Mouse (Mus musculus): ENCODE measurements at regions not wholly inside any gene's neighbourhood (a gene's known extent, or its start where the extent isn't known, plus 50 kb on each side); places are given as distances from the start of the nearest gene placed in this dataset.

DNA sequence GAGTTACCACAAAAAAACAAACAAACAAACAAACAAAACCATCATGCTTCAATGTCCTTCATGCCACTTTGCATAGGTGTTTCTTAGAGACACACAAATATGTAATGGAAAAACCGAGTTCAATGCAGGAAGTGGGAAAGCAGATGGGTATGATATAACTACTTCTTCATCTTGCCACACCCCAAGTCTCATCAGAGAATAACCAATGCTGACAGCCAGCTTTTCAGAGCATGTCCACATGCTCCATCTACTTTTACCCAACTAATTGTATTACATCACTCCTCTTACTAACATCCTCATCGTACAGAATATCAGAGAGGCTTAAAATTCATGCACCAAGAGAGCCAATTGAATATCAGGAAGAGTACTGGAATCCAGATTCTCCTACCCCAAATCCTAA lies 301.6 kb downstream of the Lmo4 start:
- Histone ChIP-seq H3K36me3 (ENCODE audit: control insufficient read depth, insufficient read depth) (no peaks in the 10 kb centered on the region), H3K4me1 (replicated peaks; ENCODE audit: control insufficient read depth, insufficient read depth, low read length) (no peaks in the 10 kb centered on the region), H3K9ac (replicated peaks; ENCODE audit: low read depth, low read length) (no peak overlapping the region), H3K27me3 (replicated peaks; ENCODE audit: control insufficient read depth, insufficient read depth, low read length) (no peaks in the 10 kb centered on the region), H3K4me3 (replicated peaks; ENCODE audit: low read length) (no peak overlapping the region), H3K27ac (ENCODE audit: low read length) (no peak overlapping the region), H3K9me3 (ENCODE audit: control insufficient read depth, low read length) (no peaks in the 10 kb centered on the region), H3K4me2 (ENCODE audit: low read length) (no peak overlapping the region)
- no peak for ATAC-seq
- 88% methylated on average over 2 of the region's 2 CpGs for WGBS

DNA sequence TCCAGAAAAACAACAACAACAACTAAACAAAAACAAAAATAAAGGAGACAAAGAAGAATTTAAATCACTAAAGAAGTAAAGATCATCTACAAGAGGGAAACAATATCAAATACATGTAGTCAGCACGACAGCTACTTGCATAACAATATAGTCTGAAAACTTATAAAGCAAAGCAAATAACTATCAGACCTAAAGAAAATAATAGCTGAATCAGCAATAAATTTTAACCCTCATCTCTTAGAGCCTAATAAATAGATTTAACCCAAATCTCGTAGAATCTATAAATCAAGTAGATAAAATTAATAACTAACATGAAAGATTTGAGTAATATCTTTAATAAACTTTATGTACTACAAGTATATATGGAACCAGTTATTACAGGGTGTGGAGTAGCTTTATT lies 324.2 kb downstream of the Lmo4 start:
- no peak overlapping the region for H3K9ac ChIP-seq (replicated peaks; ENCODE audit: low read depth, low read length)
- no peak overlapping the region for H3K4me2 ChIP-seq (ENCODE audit: low read length)
- H3K4me3 ChIP-seq (replicated peaks; ENCODE audit: low read length) = no peak overlapping the region
- no peaks in the 10 kb centered on the region for H3K36me3 ChIP-seq (ENCODE audit: control insufficient read depth, insufficient read depth)
- no peaks in the 10 kb centered on the region for H3K4me1 ChIP-seq (replicated peaks; ENCODE audit: control insufficient read depth, insufficient read depth, low read length)
- no peaks in the 10 kb centered on the region for H3K9me3 ChIP-seq (ENCODE audit: control insufficient read depth, low read length)
- H3K27ac ChIP-seq (ENCODE audit: low read length) = no peak overlapping the region
- 89% methylated on average over 2 of the region's 2 CpGs for WGBS
- ATAC-seq = no peak
- no peaks in the 10 kb centered on the region for H3K27me3 ChIP-seq (replicated peaks; ENCODE audit: control insufficient read depth, insufficient read depth, low read length)

DNA sequence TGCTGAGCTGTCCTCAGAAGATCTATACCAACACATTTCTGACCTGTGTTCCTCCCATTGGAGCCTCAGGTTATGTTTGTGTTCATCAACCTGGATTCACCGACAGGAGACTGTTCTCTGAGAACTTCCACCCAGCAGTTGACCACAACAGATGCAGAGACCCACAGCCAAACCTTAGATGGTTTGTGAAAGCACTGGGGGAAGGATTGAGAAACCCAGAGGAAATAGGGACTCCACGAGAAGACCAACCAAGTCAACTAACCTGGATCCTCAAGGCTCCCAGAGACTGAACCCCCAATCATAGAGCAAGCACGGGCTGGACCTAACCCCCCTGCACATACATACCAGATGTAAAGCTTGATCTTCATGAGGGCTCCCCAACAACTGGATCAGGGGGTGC lies 331.1 kb downstream of the Lmo4 start:
- no peaks in the 10 kb centered on the region for H3K4me1 ChIP-seq (replicated peaks; ENCODE audit: control insufficient read depth, insufficient read depth, low read length)
- H3K4me3 ChIP-seq (replicated peaks; ENCODE audit: low read length) = no peak overlapping the region
- H3K27ac ChIP-seq (ENCODE audit: low read length) = no peak overlapping the region
- H3K4me2 ChIP-seq (ENCODE audit: low read length) = no peak overlapping the region
- H3K36me3 ChIP-seq (ENCODE audit: control insufficient read depth, insufficient read depth) = no peaks in the 10 kb centered on the region
- ATAC-seq = no peak
- no peaks in the 10 kb centered on the region for H3K27me3 ChIP-seq (replicated peaks; ENCODE audit: control insufficient read depth, insufficient read depth, low read length)
- H3K9me3 ChIP-seq (ENCODE audit: control insufficient read depth, low read length) = no peaks in the 10 kb centered on the region
- 94% methylated on average over 3 of the region's 3 CpGs for WGBS
- no peak overlapping the region for H3K9ac ChIP-seq (replicated peaks; ENCODE audit: low read depth, low read length)

DNA sequence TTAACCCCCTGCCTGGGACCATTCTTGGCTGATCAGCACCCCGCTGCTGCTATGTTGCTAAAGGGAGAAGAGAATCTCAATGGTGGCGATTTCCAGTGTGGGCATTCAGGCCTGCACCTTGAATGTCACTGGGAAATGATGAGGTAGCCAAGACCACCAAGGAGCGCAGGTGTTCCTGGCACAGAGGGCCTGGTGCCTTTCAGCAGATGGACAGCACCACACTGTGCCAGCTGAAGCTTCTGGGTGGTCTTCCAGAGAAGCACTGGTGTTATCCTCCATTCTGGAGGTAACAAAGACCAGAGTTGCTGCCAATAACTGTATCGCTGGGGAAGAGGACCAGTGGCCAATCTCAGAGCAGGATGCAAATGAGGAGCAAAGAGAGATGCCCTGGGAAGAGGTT lies 338.5 kb downstream of the Lmo4 start:
- WGBS = 49% methylated on average over 4 of the region's 4 CpGs
- no peak overlapping the region for H3K4me2 ChIP-seq (ENCODE audit: low read length)
- no peak for ATAC-seq

DNA sequence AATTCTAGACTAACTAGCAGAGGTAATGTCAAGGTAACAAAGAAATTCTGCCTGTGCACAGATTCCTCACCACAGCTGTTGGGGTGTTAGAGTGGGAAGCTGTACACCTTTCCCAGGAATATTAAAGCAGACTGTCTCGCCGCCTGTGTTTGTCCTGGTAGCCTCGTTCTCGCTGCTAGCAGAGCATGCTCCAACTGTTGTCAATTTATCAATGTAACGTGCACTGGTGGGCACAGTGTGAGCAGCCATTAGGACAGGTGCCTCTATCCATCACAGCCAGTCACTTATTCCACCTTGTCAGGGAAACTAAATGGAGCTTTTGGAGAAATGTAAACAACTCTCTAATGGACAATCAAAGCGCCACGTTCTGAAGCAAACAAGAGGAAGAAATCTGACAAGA lies 339.4 kb downstream of the Lmo4 start:
- peaks cover 6% of the 10 kb centered on the region; the same call in 1 of the 2 replicates for H3K4me1 ChIP-seq (replicated peaks; ENCODE audit: control insufficient read depth, insufficient read depth, low read length)
- no peak for ATAC-seq
- no peak overlapping the region for H3K4me3 ChIP-seq (replicated peaks; ENCODE audit: low read length)
- H3K4me2 ChIP-seq (ENCODE audit: low read length) = no peak overlapping the region
- no peaks in the 10 kb centered on the region for H3K36me3 ChIP-seq (ENCODE audit: control insufficient read depth, insufficient read depth)
- no peak overlapping the region for H3K9ac ChIP-seq (replicated peaks; ENCODE audit: low read depth, low read length)
- H3K27ac ChIP-seq (ENCODE audit: low read length) = no peak overlapping the region
- 64% methylated on average over 7 of the region's 7 CpGs for WGBS
- H3K9me3 ChIP-seq (ENCODE audit: control insufficient read depth, low read length) = no peaks in the 10 kb centered on the region
- no peaks in the 10 kb centered on the region for H3K27me3 ChIP-seq (replicated peaks; ENCODE audit: control insufficient read depth, insufficient read depth, low read length)

More for the DNA sequence above, 338.5 kb downstream of the Lmo4 start:
- Histone ChIP-seq H3K4me3 (replicated peaks; ENCODE audit: low read length) (no peak overlapping the region), H3K27ac (ENCODE audit: low read length) (no peak overlapping the region), H3K36me3 (ENCODE audit: control insufficient read depth, insufficient read depth) (no peaks in the 10 kb centered on the region), H3K9me3 (ENCODE audit: control insufficient read depth, low read length) (no peaks in the 10 kb centered on the region), H3K4me1 (replicated peaks; ENCODE audit: control insufficient read depth, insufficient read depth, low read length) (peaks cover 6% of the 10 kb centered on the region; the same call in 1 of the 2 replicates), H3K27me3 (replicated peaks; ENCODE audit: control insufficient read depth, insufficient read depth, low read length) (no peaks in the 10 kb centered on the region), H3K9ac (replicated peaks; ENCODE audit: low read depth, low read length) (no peak overlapping the region)

DNA sequence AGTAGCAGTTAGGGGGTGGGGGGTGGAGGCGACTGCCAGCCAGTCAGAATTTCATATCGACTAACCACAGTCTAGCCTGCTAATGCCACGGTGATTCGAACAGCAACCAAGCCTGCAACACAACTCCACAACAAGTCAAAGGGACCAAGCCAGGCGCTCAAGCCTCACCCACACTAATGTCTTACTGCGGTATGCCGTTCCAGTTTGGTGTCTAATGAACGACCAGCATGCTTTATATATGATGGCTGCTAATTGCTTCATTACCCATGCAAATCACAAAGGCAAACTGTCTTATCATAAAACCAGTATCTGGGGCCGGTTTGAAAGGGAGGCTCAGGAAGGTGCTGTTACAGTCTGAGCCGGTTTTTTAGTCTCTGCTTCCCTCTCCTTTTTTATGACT lies 340.5 kb downstream of the Lmo4 start:
- no peak overlapping the region for H3K9ac ChIP-seq (replicated peaks; ENCODE audit: low read depth, low read length)
- H3K9me3 ChIP-seq (ENCODE audit: control insufficient read depth, low read length) = no peaks in the 10 kb centered on the region
- H3K36me3 ChIP-seq (ENCODE audit: control insufficient read depth, insufficient read depth) = no peaks in the 10 kb centered on the region
- no peaks in the 10 kb centered on the region for H3K27me3 ChIP-seq (replicated peaks; ENCODE audit: control insufficient read depth, insufficient read depth, low read length)
- H3K4me2 ChIP-seq (ENCODE audit: low read length) = no peak overlapping the region
- peak; percentile 40; the same call in 1 of the 2 replicates for ATAC-seq
- H3K27ac ChIP-seq (ENCODE audit: low read length) = no peak overlapping the region
- WGBS = 36% methylated on average over 10 of the region's 10 CpGs
- H3K4me1 ChIP-seq (replicated peaks; ENCODE audit: control insufficient read depth, insufficient read depth, low read length) = peaks cover 6% of the 10 kb centered on the region; the same call in 1 of the 2 replicates
- H3K4me3 ChIP-seq (replicated peaks; ENCODE audit: low read length) = no peak overlapping the region

DNA sequence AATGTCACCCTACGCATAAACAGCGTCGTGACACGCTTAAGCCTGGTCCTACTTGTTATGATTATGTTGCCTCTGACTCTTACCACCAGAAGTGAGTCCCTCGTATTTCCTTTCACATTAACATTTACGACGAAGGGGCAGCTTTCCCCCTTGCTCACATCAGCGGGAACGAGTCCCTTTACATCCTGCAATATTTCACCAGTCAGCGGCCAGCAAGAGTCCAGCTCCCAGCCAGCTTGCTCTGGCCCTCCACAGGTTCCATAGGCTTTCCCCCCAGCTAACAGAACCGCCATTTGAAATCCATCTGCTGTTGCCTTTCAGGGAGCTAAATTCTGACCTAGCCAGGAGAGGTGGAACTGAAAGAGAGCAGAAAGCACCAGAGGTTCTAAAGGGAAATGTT lies 342.5 kb downstream of the Lmo4 start:
- Histone ChIP-seq H3K4me3 (replicated peaks; ENCODE audit: low read length) (no peak overlapping the region), H3K27ac (ENCODE audit: low read length) (no peak overlapping the region), H3K9ac (replicated peaks; ENCODE audit: low read depth, low read length) (no peak overlapping the region), H3K4me2 (ENCODE audit: low read length) (no peak overlapping the region), H3K36me3 (ENCODE audit: control insufficient read depth, insufficient read depth) (no peaks in the 10 kb centered on the region), H3K4me1 (replicated peaks; ENCODE audit: control insufficient read depth, insufficient read depth, low read length) (peaks cover 6% of the 10 kb centered on the region; the same call in 1 of the 2 replicates), H3K27me3 (replicated peaks; ENCODE audit: control insufficient read depth, insufficient read depth, low read length) (no peaks in the 10 kb centered on the region), H3K9me3 (ENCODE audit: control insufficient read depth, low read length) (no peaks in the 10 kb centered on the region)
- WGBS = 91% methylated on average over 11 of the region's 11 CpGs
- no peak for ATAC-seq

DNA sequence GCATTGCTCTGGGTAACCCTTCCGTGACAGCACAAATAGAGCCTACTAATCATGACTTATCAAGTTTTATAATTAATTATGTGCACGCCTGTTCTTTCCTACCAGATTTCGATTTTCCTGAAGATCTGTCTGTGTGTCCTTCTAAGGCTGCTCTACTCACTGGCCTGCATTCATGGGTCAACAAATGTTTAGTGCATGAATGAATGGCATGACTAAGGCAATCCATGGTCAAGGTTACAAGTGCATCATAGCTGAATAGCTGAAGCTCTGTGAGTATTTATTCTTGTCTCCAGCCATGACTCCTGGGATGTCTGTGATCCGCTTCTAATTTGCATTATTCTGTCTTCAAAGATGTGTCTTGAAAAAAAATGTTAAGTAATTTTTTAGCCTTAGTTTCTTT lies 343.2 kb downstream of the Lmo4 start:
- no peak overlapping the region for H3K4me2 ChIP-seq (ENCODE audit: low read length)
- H3K27me3 ChIP-seq (replicated peaks; ENCODE audit: control insufficient read depth, insufficient read depth, low read length) = no peaks in the 10 kb centered on the region
- H3K27ac ChIP-seq (ENCODE audit: low read length) = no peak overlapping the region
- H3K9me3 ChIP-seq (ENCODE audit: control insufficient read depth, low read length) = no peaks in the 10 kb centered on the region
- no peak for ATAC-seq
- no peak overlapping the region for H3K9ac ChIP-seq (replicated peaks; ENCODE audit: low read depth, low read length)
- peaks cover 6% of the 10 kb centered on the region; the same call in 1 of the 2 replicates for H3K4me1 ChIP-seq (replicated peaks; ENCODE audit: control insufficient read depth, insufficient read depth, low read length)
- no peak overlapping the region for H3K4me3 ChIP-seq (replicated peaks; ENCODE audit: low read length)
- WGBS = 85% methylated on average over 4 of the region's 4 CpGs
- no peaks in the 10 kb centered on the region for H3K36me3 ChIP-seq (ENCODE audit: control insufficient read depth, insufficient read depth)

DNA sequence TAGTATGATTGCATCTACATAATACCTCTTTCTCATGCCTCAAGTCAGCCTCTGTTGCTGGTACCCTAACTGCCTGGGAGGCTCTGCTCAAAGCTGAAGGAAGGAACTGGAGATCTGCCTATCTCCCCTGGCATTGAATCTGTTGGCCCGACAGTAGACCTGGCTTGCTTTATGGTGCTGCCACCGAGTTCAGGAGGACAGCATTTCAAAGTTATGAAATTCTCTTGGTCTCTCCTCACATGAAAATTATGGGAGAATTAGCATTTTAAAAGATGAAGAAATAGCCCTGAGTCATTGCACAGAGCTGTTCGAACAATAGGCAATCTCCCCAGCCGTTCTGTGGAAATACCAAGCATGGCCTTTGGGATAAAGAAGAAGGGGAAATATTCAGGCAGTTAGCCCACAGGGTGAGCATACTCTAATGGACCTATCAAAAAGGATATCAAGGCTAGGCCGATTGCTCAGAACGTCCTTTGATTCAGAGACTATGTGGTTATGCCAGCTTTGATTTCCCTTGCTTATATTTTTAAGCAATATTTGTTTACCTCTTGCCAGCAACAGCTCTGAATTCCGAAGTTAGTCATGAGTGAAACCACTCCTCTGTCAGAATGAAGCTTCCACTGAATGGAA lies 369.3 kb downstream of the Lmo4 start:
- H3K9ac ChIP-seq (replicated peaks; ENCODE audit: low read depth, low read length) = no peak overlapping the region
- H3K27ac ChIP-seq (ENCODE audit: low read length) = no peak overlapping the region
- no peak for ATAC-seq
- H3K4me1 ChIP-seq (replicated peaks; ENCODE audit: control insufficient read depth, insufficient read depth, low read length) = no peaks in the 10 kb centered on the region
- WGBS = 85% methylated on average over 7 of the region's 7 CpGs
- H3K27me3 ChIP-seq (replicated peaks; ENCODE audit: control insufficient read depth, insufficient read depth, low read length) = no peaks in the 10 kb centered on the region
- no peaks in the 10 kb centered on the region for H3K9me3 ChIP-seq (ENCODE audit: control insufficient read depth, low read length)
- no peaks in the 10 kb centered on the region for H3K36me3 ChIP-seq (ENCODE audit: control insufficient read depth, insufficient read depth)
- H3K4me3 ChIP-seq (replicated peaks; ENCODE audit: low read length) = no peak overlapping the region
- no peak overlapping the region for H3K4me2 ChIP-seq (ENCODE audit: low read length)

DNA sequence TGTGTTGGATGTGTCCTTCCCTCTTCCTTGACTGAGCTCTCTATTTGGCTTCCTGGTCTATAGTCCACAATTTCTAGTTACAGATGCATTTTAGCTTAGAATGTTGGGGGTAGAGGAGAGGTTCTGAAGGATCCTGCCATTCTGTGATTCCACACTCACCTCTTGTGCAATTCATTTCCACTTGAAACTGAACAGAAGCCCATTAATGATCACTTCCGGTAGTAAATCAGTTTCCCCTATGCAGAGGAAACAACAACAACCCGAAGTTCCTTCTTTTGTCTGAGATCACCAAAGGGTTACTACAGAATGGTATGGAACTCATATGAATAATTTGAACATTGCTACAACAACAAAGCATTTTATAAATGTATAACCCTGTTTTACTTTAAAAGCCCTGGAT lies 370.3 kb downstream of the Lmo4 start:
- WGBS = 80% methylated on average over 2 of the region's 2 CpGs
- no peak for ATAC-seq
- no peaks in the 10 kb centered on the region for H3K4me1 ChIP-seq (replicated peaks; ENCODE audit: control insufficient read depth, insufficient read depth, low read length)

More for the DNA sequence above, 370.3 kb downstream of the Lmo4 start:
- no peak overlapping the region for H3K27ac ChIP-seq (ENCODE audit: low read length)
- H3K27me3 ChIP-seq (replicated peaks; ENCODE audit: control insufficient read depth, insufficient read depth, low read length) = no peaks in the 10 kb centered on the region
- no peak overlapping the region for H3K9ac ChIP-seq (replicated peaks; ENCODE audit: low read depth, low read length)
- H3K4me3 ChIP-seq (replicated peaks; ENCODE audit: low read length) = no peak overlapping the region
- no peaks in the 10 kb centered on the region for H3K36me3 ChIP-seq (ENCODE audit: control insufficient read depth, insufficient read depth)
- no peaks in the 10 kb centered on the region for H3K9me3 ChIP-seq (ENCODE audit: control insufficient read depth, low read length)
- H3K4me2 ChIP-seq (ENCODE audit: low read length) = no peak overlapping the region

Data from forebrain, embryonic 16.5 days (tissue).